Mouse (Mus musculus): ENCODE data around the gene Wasf2. TPM values are rescaled to one million over a fixed set of nuclear protein-coding genes. Genes with fewer than 3 reads are reported as not detected.

The Wasf2 gene
- total RNA-seq, 2 experiments from 2014 or later: 81.4 to 89.2 TPM

DNA sequence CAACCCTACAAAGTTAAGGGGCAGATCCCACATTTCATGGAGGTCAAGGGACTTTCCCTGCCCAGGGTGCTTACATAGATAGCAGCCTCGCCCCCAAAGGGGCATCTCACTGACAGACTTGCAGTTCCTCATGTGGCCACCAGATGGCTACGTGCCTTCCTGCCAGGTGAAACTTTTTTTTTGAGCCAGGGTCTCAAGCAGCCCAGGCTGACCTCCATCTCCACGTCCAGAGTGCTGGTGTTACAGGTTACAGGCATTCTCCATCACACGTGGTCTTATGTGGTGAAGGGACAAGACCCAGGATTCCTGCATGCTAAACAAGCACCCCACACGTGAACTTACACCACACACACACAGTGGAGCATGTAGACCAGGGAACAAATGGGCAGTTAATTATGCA, 87.3 kb downstream of the Wasf2 start:
- peak; percentile 72 to 74 for DNase-seq
- intact Hi-C loops (cut with DNase I): loop anchor here (1.0 to 5.0 kb wide), 2 partner anchors 81 to 270 kb away; no protein-coding TSS in a partner anchor

DNA sequence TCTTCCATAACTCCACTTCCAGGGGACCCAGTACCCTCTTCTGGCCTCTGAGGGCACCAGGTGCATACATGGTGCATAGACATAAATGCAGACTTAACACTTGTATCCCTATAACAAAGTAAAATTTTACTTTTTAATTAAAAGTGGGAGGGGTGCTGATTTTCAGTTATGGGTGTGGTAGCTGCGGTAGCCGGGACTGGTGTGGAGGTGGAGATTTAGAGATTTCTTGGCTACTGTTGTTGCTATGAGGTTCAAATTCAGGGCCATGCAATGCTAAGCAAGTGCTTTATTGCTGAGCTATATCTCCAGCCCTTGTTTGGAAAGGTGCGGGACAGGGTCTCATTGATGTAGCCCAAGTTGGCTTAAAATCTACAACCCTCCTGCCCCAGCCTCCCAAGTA, 88.4 kb downstream of the Wasf2 start:
- DNase-seq: no peak
- intact Hi-C loops (cut with DNase I): loop anchor here (5.0 kb wide), 1 partner anchor 271 kb away; no protein-coding TSS in a partner anchor

- intact Hi-C loops (cut with DNase I): no loop called here
Observed at GRCm38 (mm10) chr4:133220656-133221055, 90.4 kb downstream of the Wasf2 start.

DNA sequence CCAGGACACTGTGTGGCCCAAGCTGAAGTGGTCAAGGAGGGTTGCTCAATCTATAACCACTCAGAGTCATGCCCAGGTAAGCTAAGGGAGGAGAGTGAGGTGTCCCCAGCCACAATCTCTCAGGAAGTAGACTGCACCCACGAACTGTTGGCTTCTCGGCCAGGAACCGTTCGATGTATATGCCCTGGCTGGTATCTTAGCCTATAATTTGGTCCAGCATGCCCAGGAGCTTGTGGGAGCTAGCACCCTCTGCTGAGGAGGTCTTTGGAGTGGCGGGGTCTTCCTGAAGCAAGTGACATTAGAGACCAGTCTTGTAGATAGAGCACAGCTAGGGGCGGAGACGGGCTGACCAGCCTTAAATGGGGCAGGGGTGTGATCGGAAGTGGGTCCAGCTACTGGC, 91.4 kb downstream of the Wasf2 start:
- intact Hi-C loops (cut with DNase I): no loop called here
- DNase-seq: no peak

More at GRCm38 (mm10) chr4:133220656-133221055, 90.4 kb downstream of the Wasf2 start:
- no peak for DNase-seq

- intact Hi-C loops (cut with DNase I): no loop called here
- no peak for DNase-seq
Observed at GRCm38 (mm10) chr4:133223875-133224274, 93.6 kb downstream of the Wasf2 start.

DNA sequence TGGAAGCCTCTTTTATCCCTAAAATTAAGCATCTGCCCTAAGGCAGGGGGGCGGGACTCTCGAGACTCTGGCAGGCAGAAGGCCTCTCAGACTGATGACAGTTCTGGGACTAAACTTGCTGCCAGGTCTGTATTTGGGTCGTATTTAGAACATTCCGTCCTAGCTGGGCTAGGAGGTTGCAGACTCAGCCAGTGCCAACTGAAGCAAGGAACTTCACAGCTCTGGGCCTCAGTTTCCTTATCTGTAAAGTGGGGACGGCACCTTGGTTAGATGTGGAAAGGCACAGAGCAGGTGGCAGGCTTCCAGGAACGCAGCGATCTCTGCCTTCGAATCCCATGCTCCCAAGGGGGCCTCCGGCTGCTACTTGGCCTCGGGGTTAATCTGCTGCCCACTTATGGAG, 95.8 kb downstream of the Wasf2 start:
- peak; percentile 54 to 59 for DNase-seq
- intact Hi-C loops (cut with DNase I): no loop called here

- intact Hi-C loops (cut with DNase I): no loop called here
- DNase-seq: no peak
Observed at GRCm38 (mm10) chr4:133227636-133228035, 97.3 kb downstream of the Wasf2 start.

- intact Hi-C loops (cut with DNase I): no loop called here
- DNase-seq: no peak
Observed at GRCm38 (mm10) chr4:133229582-133229981, 99.3 kb downstream of the Wasf2 start.

- intact Hi-C loops (cut with DNase I): loop anchor here (2.0 kb wide), 1 partner anchor 65 kb away; no protein-coding TSS in a partner anchor
- DNase-seq: peak; percentile 53 to 59
Observed at GRCm38 (mm10) chr4:133233285-133233976, 103.1 kb downstream of the Wasf2 start.

GRCm38 (mm10) chr4:133234771-133235170, 104.5 kb downstream of the Wasf2 start:
- intact Hi-C loops (cut with DNase I): loop anchor here (2.0 kb wide), 1 partner anchor 16 kb away; no protein-coding TSS in a partner anchor
- no peak for DNase-seq

DNA sequence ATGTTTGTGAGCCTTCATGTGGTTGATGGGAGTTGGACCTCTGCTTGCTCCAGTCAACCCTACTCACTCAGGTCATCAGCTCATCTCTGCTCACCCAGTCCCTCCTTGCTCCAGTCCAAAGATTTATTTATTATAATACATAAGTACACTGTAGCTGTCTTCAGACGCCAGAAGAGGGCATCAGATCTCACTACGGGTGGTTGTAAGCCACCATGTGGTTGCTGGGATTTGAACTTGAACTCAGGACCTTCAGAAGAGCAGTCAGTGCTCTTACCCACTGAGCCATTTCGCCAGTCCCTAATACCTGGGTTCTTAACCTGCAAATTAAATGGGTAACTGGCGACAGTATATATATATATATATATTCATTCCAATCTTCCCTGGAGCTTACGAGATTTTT, 105.1 kb downstream of the Wasf2 start:
- intact Hi-C loops (cut with DNase I): loop anchor here (2.0 kb wide), 1 partner anchor 15 kb away; no protein-coding TSS in a partner anchor
- no peak for DNase-seq

DNA sequence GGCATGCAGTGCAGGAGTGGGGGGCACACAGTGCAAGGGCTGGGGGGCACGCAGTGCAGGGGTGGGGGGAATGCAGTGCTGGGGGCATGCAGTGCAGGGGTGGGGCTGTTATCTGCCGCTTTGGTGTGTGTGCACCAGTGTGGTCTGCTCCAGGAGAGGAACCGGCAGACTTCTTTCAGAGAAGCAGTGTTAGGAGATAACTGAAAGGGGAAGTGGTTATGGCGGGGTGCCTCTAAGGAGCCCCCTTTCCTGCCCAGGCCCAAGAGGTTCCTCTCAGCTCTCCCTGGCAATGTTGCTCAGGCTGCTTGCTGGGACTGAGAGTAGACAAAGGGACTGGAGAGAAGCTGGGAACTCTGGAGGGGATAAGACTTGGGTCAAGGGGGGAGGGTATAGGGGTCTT, 107.6 kb downstream of the Wasf2 start:
- intact Hi-C loops (cut with DNase I): no loop called here
- DNase-seq: no peak

DNA sequence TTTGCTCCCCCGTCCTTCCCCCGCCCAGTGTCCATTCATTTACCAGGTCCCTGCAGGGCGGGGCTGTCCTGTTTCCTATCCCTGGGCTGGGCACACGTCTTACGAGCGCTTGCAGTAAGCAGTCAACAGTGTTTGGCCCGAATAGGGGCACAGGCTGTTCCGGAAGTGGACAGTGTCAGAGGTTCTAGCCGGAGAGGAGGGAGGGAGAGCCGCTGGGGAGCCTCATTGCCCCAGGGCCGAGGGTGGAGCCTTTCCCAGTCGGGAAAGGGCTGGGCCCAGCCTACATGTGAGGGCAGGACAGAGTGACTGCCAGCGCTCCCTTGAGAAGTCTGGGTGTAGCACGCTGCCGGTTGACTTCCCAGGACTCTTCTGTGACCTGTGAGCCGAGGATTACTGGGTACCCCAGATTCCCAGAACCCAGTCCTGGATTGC, 110.2 kb downstream of the Wasf2 start, which contains the start of gene Map3k6:
Map3k6 (plus strand) TSS at position 329 of the 432 bp plus-strand sequence.
- intact Hi-C loops (cut with DNase I): no loop called here
- DNase-seq: peak; percentile 86 to 90

- DNase-seq: peak; percentile 94 to 96
- intact Hi-C loops (cut with DNase I): no loop called here
Observed at GRCm38 (mm10) chr4:133240934-133241908, 110.9 kb downstream of the Wasf2 start.

GRCm38 (mm10) chr4:133241910-133242309, 111.6 kb downstream of the Wasf2 start:
- intact Hi-C loops (cut with DNase I): no loop called here
- DNase-seq: no peak

DNA sequence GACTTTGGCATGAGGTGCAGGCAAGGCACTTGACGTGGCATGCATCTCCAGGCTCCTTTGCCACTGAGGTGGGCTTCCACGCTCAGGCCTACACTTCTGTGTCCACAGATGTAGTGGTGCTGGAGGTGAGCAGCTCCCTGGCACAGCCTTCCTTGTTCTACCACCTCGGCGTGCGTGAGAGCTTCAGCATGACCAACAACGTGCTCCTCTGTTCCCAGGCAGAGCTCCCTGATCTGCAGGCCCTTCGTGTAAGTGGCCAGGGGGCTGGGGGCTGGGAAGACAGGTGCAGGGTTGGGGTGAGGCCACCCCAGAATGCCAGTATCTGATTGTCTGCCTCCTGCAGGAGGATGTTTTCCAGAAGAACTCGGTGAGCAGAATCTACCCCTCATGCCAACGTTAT, 112.4 kb downstream of the Wasf2 start:
- intact Hi-C loops (cut with DNase I): no loop called here
- DNase-seq: no peak

- intact Hi-C loops (cut with DNase I): no loop called here
- DNase-seq: no peak
Observed at GRCm38 (mm10) chr4:133243538-133243937, 113.2 kb downstream of the Wasf2 start.

DNA sequence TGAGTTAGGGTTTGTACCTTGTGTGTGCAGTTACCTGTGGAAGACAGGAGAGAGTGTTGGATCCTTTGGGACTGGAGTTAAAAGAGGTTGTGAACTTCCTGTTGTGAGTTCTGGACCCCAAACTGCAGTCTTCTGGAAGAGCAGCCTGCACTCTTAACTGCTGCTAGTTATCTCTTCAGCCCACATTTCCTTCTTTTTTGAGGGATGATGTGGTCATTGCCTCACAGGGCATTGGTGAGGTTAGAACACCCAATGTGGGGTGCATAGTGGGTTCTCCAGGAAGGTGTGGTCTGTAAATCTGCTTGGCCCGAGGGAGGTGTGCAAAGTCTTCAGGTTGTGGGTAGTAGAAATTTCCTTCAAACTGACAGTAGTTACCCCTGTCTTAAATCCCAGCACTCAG, 114.0 kb downstream of the Wasf2 start:
- intact Hi-C loops (cut with DNase I): no loop called here
- DNase-seq: no peak

GRCm38 (mm10) chr4:133247072-133247471, 116.8 kb downstream of the Wasf2 start:
- peak; percentile 55 to 69 for DNase-seq
- intact Hi-C loops (cut with DNase I): no loop called here

DNA sequence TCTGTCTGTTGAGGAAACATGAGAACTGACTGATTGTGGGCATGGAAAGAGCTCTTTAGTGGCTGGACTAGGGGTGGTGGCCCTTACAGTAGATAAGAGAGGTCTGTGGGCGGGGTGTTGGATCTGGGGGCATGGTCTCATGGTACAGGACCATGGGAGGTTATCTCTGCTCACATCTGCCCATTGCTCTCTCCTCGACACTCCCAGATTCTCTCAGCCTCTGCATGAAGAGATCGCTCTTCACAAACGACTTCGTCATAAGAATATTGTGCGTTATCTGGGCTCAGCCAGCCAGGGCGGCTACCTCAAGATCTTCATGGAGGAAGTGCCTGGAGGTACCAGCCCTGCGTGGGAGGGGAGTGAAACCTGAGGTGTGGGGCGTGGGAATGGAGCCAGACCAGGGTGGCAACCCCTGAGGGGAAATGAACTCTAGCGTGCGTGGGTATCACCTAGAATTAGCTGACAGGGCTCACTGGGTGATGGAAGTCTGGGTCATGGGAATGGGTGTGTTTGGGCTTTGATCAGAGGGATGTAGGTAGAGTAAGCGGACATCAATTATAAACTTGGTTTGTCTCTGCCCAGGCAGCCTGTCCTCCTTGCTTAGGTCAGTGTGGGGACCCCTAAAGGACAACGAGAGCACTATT, 117.6 kb downstream of the Wasf2 start:
- no peak for DNase-seq
- intact Hi-C loops (cut with DNase I): no loop called here

Measured in heart, postnatal 36 days (tissue).